Mouse (Mus musculus) kidney, adult 8-10 months (tissue): Measurements from ENCODE around the gene Ercc6l2.
A peak's percentile ranks its signal among the peaks of the same experiment; 100 is the strongest.

Source experiments
- DNase-seq, 2 experiments: peaks; one replicate each; pipeline ENCODE4 v3.0.0; 2022

The Ercc6l2 gene

DNA sequence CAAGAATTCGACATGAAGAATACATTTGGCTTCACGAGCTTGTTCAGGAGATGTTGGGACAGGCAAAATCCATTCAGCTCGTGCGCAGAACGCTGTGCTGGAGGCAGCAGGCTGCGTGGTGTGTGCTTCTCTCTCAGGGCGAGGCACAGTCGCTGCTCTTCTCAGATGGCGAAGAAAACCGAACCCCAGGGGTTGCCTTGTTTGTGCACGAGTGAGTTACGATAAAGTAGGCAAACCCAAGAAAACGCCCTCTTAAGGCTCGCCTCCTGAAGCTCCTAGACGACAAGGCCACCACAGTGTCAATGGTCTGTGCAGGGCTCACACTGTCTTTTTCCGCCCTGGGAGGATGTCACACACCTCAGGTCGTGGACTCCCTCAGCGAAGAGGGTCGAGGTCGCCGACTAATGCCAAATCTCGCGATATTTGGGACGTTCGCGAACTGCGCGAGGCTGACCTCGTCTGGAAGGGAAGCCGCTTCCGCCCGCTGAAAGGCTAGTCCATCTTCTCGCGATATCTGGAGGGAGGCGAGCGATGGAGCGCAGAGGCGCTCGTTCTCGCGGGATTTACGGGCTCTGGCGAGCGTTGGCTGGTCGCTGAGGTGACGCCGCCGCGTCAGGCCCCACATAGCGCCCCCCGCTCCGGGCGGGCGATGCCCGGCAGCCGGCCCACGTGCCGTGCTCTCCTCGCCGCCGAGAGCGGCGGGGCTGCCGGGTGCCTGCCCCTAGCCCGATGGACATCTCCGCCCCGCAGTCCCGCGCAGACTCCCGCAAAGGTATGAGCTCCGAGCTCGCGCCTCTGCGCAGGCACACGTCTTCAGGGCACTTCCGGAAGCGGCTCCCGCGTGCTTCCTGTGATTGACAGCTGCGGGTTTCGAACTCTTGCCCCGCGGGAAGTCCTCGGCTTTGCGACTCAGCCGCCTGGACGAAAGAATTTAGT, at the start of gene Ercc6l2:
Ercc6l2 (plus strand) TSS at position 495 of the 936 bp plus-strand sequence.
- peak; percentile 98 to 99 for DNase-seq

DNA sequence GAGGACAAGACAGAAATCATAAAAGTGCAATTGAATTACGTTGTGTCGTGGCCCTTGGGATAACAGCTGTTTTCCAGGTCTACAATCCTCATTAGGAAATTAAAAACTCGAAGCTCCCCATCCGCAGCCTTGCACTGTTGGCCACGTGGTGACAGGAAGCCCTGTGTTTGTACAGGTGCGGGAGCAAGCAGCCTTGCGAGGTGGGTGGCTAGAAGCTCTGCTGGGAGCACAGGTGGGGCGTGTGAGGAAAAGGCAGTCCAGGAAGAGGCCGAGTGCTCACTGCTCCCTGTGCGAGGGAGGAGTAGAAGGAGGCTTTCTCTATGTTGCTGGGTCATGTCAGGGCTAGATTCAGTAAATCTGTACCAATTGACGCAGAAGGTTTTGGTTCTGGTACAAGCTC, 49.0 kb upstream of the Ercc6l2 start:
- DNase-seq, result no peak

DNA sequence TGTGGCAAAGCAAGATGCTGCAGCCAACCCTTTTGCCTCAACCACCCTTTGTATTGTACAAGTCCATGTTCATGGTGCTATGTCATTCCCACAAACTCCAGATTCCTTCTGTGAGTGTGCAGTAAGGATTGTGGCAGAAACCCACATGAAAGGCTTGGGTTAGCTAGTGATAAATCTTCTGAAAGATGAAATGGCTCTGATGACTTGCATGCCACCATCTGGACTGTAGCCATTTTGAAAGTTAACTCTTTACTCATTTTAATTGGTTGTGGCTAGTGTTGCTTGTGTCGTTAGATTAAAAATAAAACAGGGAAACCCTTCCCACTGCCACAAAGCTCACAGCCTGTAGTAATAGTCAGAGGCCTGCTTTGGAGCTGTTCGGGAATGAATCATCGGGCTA, 44.0 kb upstream of the Ercc6l2 start:
- DNase-seq, result no peak

DNA sequence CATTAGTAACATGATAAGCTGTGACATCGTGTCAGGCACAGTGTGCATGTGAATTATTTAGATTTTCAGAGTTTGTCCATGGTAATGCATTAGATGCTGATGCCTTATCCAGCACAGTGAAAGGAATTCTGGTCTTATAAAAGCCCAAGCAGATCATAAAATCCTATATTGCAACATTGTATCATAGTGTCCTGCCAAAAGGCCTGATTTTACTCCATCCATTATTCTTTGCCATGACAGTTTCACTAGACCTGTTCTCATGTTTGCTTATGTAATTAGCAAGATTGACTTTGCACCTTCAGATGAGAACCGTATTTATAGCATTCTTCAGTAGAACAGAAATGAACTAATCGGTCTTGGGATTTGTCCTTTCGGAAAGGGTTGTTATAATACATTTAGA, 36.1 kb upstream of the Ercc6l2 start:
- DNase-seq, result no peak

DNA sequence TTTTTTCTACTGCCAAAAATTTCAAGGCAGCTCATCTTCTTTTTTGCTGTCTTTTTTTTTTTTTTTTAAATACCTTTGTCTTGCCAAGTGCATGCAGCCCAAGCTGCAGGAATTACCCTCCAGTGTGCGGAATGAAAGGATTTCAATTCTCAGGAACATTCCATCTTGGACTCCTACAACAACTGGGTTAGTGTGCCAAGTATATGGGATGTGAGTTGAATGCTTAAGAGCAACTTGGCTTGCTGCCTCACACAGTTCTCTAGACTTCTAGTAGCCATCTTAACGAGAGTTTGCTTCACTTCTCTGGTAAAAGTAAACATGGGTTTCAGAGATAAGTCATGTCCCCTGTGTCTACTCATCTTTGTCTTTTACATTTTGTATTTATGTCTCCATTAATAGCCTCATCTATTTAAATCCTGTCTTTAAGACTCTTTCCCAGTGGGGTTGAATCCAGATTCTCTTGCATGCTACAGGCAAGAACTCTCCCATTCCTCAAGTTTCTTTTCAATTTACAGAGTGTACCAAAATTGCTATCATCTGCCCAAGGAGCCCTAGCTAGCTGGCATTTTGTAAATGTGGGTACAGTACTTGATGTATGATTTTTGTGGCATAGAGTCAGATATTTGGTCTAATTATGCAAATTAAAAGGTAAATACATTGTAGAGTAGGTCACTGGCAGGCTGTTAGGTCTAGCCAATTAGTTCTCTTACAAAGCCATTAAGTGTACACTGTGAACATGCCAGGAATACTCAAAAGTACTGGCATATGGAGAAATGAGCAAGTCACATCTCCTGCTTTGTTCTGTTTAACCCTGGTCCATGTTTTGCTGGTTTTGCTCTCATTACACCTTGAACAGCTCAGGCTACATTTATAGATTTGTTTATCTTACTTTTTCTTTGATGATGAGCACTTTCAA, 35.4 kb upstream of the Ercc6l2 start:
- peak in 1 of 2 experiments; percentile 4 for DNase-seq

DNA sequence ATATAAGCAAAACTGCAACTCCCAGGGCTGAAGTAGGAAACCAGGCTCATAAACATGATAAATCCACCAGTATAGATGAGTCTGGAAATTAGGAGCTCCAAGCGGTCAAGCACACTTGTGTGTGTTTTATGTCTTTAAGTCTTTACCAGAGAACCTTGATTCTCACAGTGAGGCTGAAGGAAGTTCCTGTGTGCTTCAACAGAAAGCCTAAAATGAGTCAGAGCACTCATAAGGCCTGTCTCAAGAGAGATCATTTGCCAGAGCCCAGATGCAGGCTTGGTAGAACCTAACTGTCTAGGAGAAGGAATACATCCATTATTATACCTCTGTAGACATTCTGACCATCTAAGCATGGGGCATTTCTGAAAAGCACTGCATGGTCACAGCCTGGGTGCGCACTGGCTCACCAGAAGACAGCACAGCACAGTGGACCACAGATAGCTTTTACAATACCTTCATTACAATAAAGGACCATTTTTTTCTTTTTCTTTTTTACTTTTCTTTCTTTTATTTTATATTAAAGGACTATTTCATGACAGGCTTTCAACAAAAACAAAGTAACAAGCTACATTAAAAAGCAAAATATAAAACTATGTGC, 22.7 kb upstream of the Ercc6l2 start:
- no peak for DNase-seq

GRCm38 (mm10) chr13:63793345-63794308, 21.4 kb upstream of the Ercc6l2 start:
- no peak for DNase-seq

DNA sequence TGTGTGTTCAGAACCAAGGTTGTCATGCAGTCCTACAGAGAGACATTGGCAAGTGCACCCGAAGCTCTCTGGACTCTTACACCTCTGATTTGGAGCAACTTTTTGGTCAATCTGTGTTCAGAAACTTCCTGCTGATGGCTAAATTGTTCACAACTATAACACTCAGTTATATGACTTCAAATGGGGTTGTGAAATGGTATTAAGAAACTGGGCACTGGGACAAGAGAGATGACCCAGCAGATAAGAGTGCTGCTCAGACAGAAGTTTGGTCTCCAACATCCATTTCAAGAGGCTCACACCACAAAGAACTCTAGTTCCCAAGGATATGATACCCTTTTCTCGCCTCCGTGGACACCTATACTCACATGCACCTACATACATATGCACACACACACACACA, 16.4 kb upstream of the Ercc6l2 start:
- DNase-seq, result no peak

- DNase-seq, result no peak
Observed at GRCm38 (mm10) chr13:63799940-63800339, 15.1 kb upstream of the Ercc6l2 start.

DNA sequence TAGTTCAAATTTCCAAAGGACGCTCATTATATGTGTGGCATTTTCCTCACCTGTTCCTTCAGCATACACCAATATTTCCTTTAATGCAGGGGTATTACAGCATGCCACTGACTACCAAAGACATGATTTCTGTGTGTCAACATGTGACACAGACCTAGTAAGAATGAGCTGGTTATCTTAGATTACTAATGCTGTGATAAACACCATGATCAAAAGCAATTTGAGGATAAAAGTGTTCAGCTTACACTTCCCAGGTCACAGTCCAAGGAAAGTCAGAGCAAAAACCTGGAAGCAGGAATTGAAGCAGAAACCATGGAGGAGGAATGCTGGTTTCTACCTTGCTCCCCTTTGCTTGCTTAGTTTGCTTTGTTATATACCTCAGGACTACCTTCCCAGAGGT, 13.8 kb upstream of the Ercc6l2 start:
- no peak for DNase-seq

DNA sequence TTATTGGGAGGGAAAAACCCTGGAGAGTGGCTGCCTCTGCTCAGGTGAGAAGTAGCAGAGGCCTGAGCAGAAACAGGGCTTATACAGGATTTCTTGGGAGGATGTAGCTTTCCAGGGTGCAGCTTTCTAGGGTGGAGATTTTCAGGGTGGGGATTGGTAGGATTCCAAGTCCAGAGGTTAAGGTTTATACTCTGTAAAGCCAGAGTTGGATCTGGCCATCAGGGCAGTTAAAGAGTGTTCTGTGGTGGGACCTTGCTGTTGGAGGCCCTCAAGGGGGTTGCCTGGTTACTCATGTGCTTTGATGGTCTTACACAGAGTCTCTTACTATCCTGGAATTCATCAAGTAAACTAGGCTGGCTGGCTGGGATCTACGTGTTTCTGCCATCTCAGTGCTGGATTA, 7.8 kb upstream of the Ercc6l2 start:
- DNase-seq, result no peak

- DNase-seq, result no peak
Observed at GRCm38 (mm10) chr13:63807979-63808378, 7.1 kb upstream of the Ercc6l2 start.

GRCm38 (mm10) chr13:63811477-63811876, 3.6 kb upstream of the Ercc6l2 start:
- DNase-seq, result no peak

GRCm38 (mm10) chr13:63815931-63816330, 891 bp downstream of the Ercc6l2 start:
- no peak for DNase-seq

DNA sequence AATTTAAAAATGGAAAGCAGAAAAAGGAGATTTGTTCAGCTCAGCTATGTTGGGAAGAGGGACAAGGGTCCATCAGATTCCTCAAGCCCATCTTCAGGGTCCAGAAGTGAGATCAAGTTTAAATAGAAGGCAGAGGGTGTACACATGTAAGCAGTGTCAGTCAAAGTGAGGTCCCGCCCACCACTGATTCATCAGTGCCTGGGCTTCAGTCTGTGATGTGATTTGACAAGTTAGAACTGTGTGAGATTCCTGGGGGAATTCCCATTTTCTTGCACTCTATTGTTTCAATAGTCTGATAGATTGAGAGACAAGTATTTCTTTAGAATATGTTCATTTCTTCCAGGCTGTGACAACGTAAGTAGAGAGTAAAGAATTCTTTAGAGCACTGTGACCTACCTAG, 30.7 kb downstream of the Ercc6l2 start:
- DNase-seq, result no peak

- DNase-seq, result no peak
Observed at GRCm38 (mm10) chr13:63850308-63851011, 35.4 kb downstream of the Ercc6l2 start.

DNA sequence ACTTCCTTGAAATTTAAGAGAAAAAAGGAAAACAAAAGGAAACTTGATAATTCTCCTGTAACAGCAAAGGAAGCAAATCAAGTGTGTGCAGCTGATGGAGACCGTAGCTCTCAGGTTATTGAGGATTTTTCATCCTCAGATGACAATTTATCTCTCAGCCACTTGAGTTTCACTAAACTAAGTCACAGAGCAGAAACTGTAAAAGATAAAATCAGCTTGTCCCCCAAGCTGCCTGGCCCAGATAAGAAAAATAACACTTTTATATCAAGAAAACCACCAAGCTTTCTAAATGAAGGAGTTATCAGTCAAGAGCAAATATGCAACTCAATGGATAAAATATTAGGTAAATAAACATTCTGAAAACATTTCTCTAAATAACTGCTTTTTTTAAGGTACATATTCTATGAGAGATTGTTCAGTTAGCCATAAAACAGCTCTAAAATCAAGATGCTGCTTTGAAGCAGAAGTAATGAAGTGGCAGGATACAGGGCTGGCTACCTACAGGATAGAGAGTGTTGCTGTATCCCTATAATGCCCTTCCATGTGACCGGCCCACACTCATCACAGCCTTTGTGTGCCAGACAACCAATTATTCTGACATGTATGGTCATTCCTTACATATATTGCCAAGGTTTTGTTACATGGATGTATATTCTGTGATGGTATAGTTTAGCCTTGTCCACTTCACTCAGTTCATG, 57.7 kb downstream of the Ercc6l2 start:
- no peak for DNase-seq

DNA sequence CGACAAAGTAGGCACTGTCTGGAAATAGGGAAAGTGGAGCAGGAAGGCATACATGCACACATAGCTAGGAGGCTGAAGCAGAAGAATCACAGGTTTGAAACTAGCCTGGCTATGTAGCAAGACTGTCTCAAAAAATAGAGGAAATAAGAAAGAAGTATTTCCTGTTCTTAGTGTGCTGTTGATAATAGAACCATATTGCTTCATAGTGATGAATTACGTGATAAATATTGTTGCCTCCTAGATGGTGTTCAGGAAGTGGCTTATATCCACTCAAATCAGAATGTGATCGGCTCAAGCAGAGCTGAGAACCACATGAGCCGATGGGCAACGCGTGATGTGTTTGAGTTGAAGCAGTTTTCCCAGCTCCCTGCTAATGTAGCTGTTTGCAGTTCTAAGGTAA, 62.1 kb downstream of the Ercc6l2 start:
- no peak for DNase-seq

DNA sequence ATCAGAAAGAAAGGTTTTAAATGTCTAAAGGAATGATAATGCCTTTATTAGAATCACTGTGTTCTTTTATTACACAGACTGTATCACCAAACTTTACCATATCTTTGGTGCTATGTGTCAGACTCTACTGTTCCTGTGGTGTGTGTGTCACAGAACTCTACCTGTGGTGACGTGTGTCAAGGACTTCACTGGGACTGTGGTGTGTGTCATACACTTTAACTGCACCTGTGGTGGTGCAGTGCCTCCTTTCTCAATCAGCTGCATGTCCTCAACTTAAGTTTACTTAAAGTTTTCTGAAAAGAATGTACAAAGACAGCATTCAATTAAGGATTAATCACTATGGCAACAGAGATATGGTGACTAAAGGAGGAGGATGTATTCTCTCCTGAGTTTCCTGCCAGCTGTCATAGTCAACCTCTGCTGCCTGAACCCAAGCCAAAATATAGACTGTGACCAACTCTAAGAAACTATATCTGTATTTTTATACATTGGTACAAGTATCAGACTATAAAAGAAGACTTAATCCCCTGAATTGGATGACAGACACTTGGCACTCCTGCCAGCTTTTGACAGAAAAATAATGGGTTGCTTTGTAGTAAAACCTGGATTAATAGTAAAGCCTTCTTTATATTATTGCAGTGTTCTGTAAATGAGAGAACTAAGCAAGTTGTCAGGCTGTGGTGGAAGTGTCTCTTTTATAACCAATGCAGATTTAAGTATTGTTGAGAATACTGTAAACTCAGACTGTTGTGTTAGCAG, 64.2 kb downstream of the Ercc6l2 start:
- no peak for DNase-seq

GRCm38 (mm10) chr13:63879864-63880141, 64.8 kb downstream of the Ercc6l2 start:
- no peak for DNase-seq
